Mouse (Mus musculus): Measurements from ENCODE around the gene Taf10. TPM values are rescaled to one million over a fixed set of nuclear protein-coding genes. Genes with fewer than 3 reads are reported as not detected.

The Taf10 gene
- polyA plus RNA-seq, 1 experiment from 2014 or later: 121 TPM

- Histone ChIP-seq H3K27me3 (replicated peaks; ENCODE audit: insufficient read depth, low read length) (no peaks in the 10 kb centered on the region), H3K9me3 (ENCODE audit: low read length) (no peaks in the 10 kb centered on the region), H3K27ac (ENCODE audit: low read length) (no peak overlapping the region), H3K36me3 (ENCODE audit: insufficient read depth, low read length) (0 out of 2 replicates have a peak, but pooled peaks cover 13% of the 10 kb centered on the region), H3K9ac (replicated peaks; ENCODE audit: low read depth) (no peak overlapping the region), H3K4me1 (ENCODE audit: insufficient read depth, low read depth, low read length) (no peaks in the 10 kb centered on the region), H3K4me3 (ENCODE audit: low read depth, low read length) (peak overlapping the region; percentile 3; the same call in 1 of the 2 replicates), H3K4me2 (replicated peaks; ENCODE audit: low read depth, low read length) (peak overlapping the region; percentile 30)
- no peak for TF ChIP-seq CTCF (IDR thresholded peaks at IDR 0.05)
- TF ChIP-seq EP300 (IDR thresholded peaks at IDR 0.05): no peak
- ATAC-seq: no peak; the same call in 1 of the 2 replicates
- DNase-seq (ENCODE audit: low spot score): no peak
- 57% methylated on average over 55 of the region's 55 CpGs for WGBS
These were observed 18.5 kb upstream of the Taf10 start for GRCm38 (mm10) chr7:105762517-105763270.

GRCm38 (mm10) chr7:105761813-105762484 is 17.8 kb upstream of the Taf10 start:
- no peaks in the 10 kb centered on the region for H3K4me1 ChIP-seq (ENCODE audit: insufficient read depth, low read depth, low read length)
- DNase-seq (ENCODE audit: low spot score) (no peak), ATAC-seq (no peak)
- no peaks in the 10 kb centered on the region for H3K9me3 ChIP-seq (ENCODE audit: low read length)
- H3K9ac ChIP-seq (replicated peaks; ENCODE audit: low read depth): no peak overlapping the region
- 49% methylated on average over 51 of the region's 51 CpGs for WGBS
- peak overlapping the region; percentile 30 for H3K4me2 ChIP-seq (replicated peaks; ENCODE audit: low read depth, low read length)
- H3K36me3 ChIP-seq (ENCODE audit: insufficient read depth, low read length): 0 out of 2 replicates have a peak, but pooled peaks cover 18% of the 10 kb centered on the region
- TF ChIP-seq EP300 (IDR thresholded peaks at IDR 0.05): no peak
- TF ChIP-seq CTCF (IDR thresholded peaks at IDR 0.05): no peak
- no peak overlapping the region for H3K27ac ChIP-seq (ENCODE audit: low read length)
- H3K4me3 ChIP-seq (ENCODE audit: low read depth, low read length): peak overlapping the region; percentile 3; the same call in 1 of the 2 replicates
- no peaks in the 10 kb centered on the region for H3K27me3 ChIP-seq (replicated peaks; ENCODE audit: insufficient read depth, low read length)

- Histone ChIP-seq H3K9me3 (ENCODE audit: low read length) (no peaks in the 10 kb centered on the region), H3K4me3 (ENCODE audit: low read depth, low read length) (no peak overlapping the region), H3K4me1 (ENCODE audit: insufficient read depth, low read depth, low read length) (peaks cover 5% of the 10 kb centered on the region; the same call in 1 of the 2 replicates), H3K4me2 (replicated peaks; ENCODE audit: low read depth, low read length) (no peak overlapping the region), H3K27me3 (replicated peaks; ENCODE audit: insufficient read depth, low read length) (no peaks in the 10 kb centered on the region), H3K27ac (ENCODE audit: low read length) (no peak overlapping the region), H3K9ac (replicated peaks; ENCODE audit: low read depth) (no peak overlapping the region), H3K36me3 (ENCODE audit: insufficient read depth, low read length) (0 out of 2 replicates have a peak, but pooled peaks cover 15% of the 10 kb centered on the region)
- ATAC-seq (no peak), DNase-seq (ENCODE audit: low spot score) (no peak)
- no peak for TF ChIP-seq CTCF (IDR thresholded peaks at IDR 0.05)
- 89% methylated on average over 10 of the region's 10 CpGs for whole genome bisulfite sequencing
These were observed 9.1 kb upstream of the Taf10 start for GRCm38 (mm10) chr7:105753281-105753680.

GRCm38 (mm10) chr7:105752716-105753115 is 8.6 kb upstream of the Taf10 start:
- Histone ChIP-seq H3K9me3 (ENCODE audit: low read length) (no peaks in the 10 kb centered on the region), H3K4me3 (ENCODE audit: low read depth, low read length) (no peak overlapping the region), H3K4me2 (replicated peaks; ENCODE audit: low read depth, low read length) (no peak overlapping the region), H3K36me3 (ENCODE audit: insufficient read depth, low read length) (0 out of 2 replicates have a peak, but pooled peaks cover 15% of the 10 kb centered on the region), H3K9ac (replicated peaks; ENCODE audit: low read depth) (no peak overlapping the region), H3K4me1 (ENCODE audit: insufficient read depth, low read depth, low read length) (peaks cover 5% of the 10 kb centered on the region; the same call in 1 of the 2 replicates), H3K27ac (ENCODE audit: low read length) (no peak overlapping the region), H3K27me3 (replicated peaks; ENCODE audit: insufficient read depth, low read length) (no peaks in the 10 kb centered on the region)
- no peak for ATAC-seq
- DNase-seq (ENCODE audit: low spot score): no peak
- TF ChIP-seq EP300 (IDR thresholded peaks at IDR 0.05) (no peak), CTCF (IDR thresholded peaks at IDR 0.05) (0 out of 2 replicates have a peak, but pooled peaks have one; percentile 18)
- 100% methylated on average over 2 of the region's 2 CpGs for WGBS

GRCm38 (mm10) chr7:105751491-105752433 is 7.6 kb upstream of the Taf10 start, which contains the start of gene Tpp1:
Gene Tpp1, minus strand, starts transcription at chr7:105752235.
- Histone ChIP-seq H3K9ac (replicated peaks; ENCODE audit: low read depth) (peak within 1 kb of the TSS; percentile 69), H3K4me1 (ENCODE audit: insufficient read depth, low read depth, low read length) (peaks cover 5% of the 10 kb centered on the region; the same call in 1 of the 2 replicates), H3K27me3 (replicated peaks; ENCODE audit: insufficient read depth, low read length) (no peaks in the 10 kb centered on the region), H3K36me3 (ENCODE audit: insufficient read depth, low read length) (0 out of 2 replicates have a peak, but pooled peaks cover 10% of the 10 kb centered on the region), H3K9me3 (ENCODE audit: low read length) (no peaks in the 10 kb centered on the region), H3K27ac (ENCODE audit: low read length) (peak within 1 kb of the TSS; percentile 52), H3K4me2 (replicated peaks; ENCODE audit: low read depth, low read length) (peak within 1 kb of the TSS; percentile 83), H3K4me3 (ENCODE audit: low read depth, low read length) (peak within 1 kb of the TSS; percentile 71)
- no peak for TF ChIP-seq CTCF (IDR thresholded peaks at IDR 0.05)
- no peak for TF ChIP-seq EP300 (IDR thresholded peaks at IDR 0.05)
- peak; percentile 95 for ATAC-seq
- DNase-seq (ENCODE audit: low spot score): peak; percentile 96
- 19% methylated on average over 20 of the region's 20 CpGs for WGBS
